Mouse (Mus musculus) bone marrow macrophage, adult 2 months (primary cell): Measurements from ENCODE around the gene Snx33.

Source experiments
- CTCF ChIP-seq: IDR thresholded peaks from 2 replicates; pipeline ENCODE4 v1.5.1; 2012; ENCODE audit warnings: low read depth, mild to moderate bottlenecking, low read length, moderate library complexity
- POLR2A ChIP-seq: IDR thresholded peaks from 2 replicates; pipeline ENCODE4 v1.6.1; 2012; ENCODE audit warnings: mild to moderate bottlenecking, low read depth, low read length, borderline replicate concordance

DNA sequence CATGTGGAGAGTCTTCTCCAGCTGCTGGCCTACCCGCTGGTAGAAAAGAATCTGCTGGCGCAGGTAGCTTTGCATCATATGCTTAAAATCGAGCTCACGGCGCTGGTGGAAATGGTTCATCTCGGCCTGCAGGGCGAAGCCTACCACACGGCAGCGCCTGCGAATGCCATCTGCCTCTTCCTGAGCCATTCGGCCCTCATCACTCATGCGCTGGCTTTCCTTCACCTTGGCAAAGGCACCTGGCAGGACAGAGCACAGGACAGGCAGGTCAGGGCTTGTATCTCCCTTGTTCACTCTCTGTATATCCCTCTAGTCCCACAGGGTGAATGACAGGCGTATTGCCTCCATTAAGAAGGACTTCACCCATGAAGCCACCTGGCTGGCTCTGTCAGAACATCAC lies 9.7 kb downstream of the Snx33 start:
- TF ChIP-seq CTCF (no peak), POLR2A (no peak)
